Mouse (Mus musculus): Measurements from ENCODE around the gene Sycn.
"Not testable (repeated sequence)": the region's sequence is repeated elsewhere in the genome, so short reads cannot be mapped to it uniquely, and the experiment has no call there.

Gene Sycn

GRCm38 (mm10) chr7:28540526-28540925 is at the start of gene Sycn:
TSS of gene Sycn (plus strand) at chr7:28540885.
- no peak for DNase-seq (ENCODE audit: low spot score)

GRCm38 (mm10) chr7:28490903-28491302 is 49.8 kb upstream of the Sycn start:
- no peak for DNase-seq (ENCODE audit: low spot score)

GRCm38 (mm10) chr7:28492310-28492709 is 48.4 kb upstream of the Sycn start:
- DNase-seq (ENCODE audit: low spot score), result no peak

GRCm38 (mm10) chr7:28495426-28495825 is 45.3 kb upstream of the Sycn start:
- DNase-seq (ENCODE audit: low spot score), result no peak

- peak; percentile 21 for DNase-seq (ENCODE audit: low spot score)
Measured at GRCm38 (mm10) chr7:28505585-28505984, 35.1 kb upstream of the Sycn start.

- DNase-seq (ENCODE audit: low spot score), result not testable (repeated sequence)
Measured at GRCm38 (mm10) chr7:28509121-28509520, 31.6 kb upstream of the Sycn start.

- DNase-seq (ENCODE audit: low spot score), result not testable (repeated sequence)
Measured at GRCm38 (mm10) chr7:28510405-28510974, 30.2 kb upstream of the Sycn start, which contains the start of gene Ifnl2. TSS of gene Ifnl2 (minus strand) at chr7:28510455.

- DNase-seq (ENCODE audit: low spot score), result no peak
Measured at GRCm38 (mm10) chr7:28511441-28511840, 29.2 kb upstream of the Sycn start.

GRCm38 (mm10) chr7:28522536-28522935 is 18.1 kb upstream of the Sycn start, which contains the start of gene Ifnl3:
TSS of gene Ifnl3 (plus strand) at chr7:28522836.
- not testable (repeated sequence) for DNase-seq (ENCODE audit: low spot score)

GRCm38 (mm10) chr7:28527922-28528719 is 12.6 kb upstream of the Sycn start:
- peak; percentile 36 for DNase-seq (ENCODE audit: low spot score)

GRCm38 (mm10) chr7:28532005-28532404 is 8.7 kb upstream of the Sycn start:
- DNase-seq (ENCODE audit: low spot score), result no peak

GRCm38 (mm10) chr7:28538886-28539285 is 1.8 kb upstream of the Sycn start:
- DNase-seq (ENCODE audit: low spot score), result not testable (repeated sequence)

- DNase-seq (ENCODE audit: low spot score), result no peak
Measured at GRCm38 (mm10) chr7:28544051-28544601, 3.4 kb downstream of the Sycn start.

- no peak for DNase-seq (ENCODE audit: low spot score)
Measured at GRCm38 (mm10) chr7:28545048-28545890, 4.6 kb downstream of the Sycn start.

GRCm38 (mm10) chr7:28545891-28546210 is 5.2 kb downstream of the Sycn start:
- no peak for DNase-seq (ENCODE audit: low spot score)

- DNase-seq (ENCODE audit: low spot score), result no peak
Measured at GRCm38 (mm10) chr7:28546649-28547048, 6.0 kb downstream of the Sycn start.

- DNase-seq (ENCODE audit: low spot score), result no peak
Measured at GRCm38 (mm10) chr7:28547154-28547553, 6.5 kb downstream of the Sycn start, which contains the start of gene Nccrp1. TSS of gene Nccrp1 (minus strand) at chr7:28547254.

GRCm38 (mm10) chr7:28547628-28548027 is 6.9 kb downstream of the Sycn start:
- no peak for DNase-seq (ENCODE audit: low spot score)

GRCm38 (mm10) chr7:28553076-28553475 is 12.4 kb downstream of the Sycn start:
- no peak for DNase-seq (ENCODE audit: low spot score)

- DNase-seq (ENCODE audit: low spot score), result no peak
Measured at GRCm38 (mm10) chr7:28555939-28556535, 15.4 kb downstream of the Sycn start.

GRCm38 (mm10) chr7:28557069-28557468 is 16.4 kb downstream of the Sycn start:
- no peak for DNase-seq (ENCODE audit: low spot score)

- no peak for DNase-seq (ENCODE audit: low spot score)
Measured at GRCm38 (mm10) chr7:28557708-28558107, 17.0 kb downstream of the Sycn start.
